Mouse (Mus musculus) liver, embryonic 11.5 days (tissue): ENCODE measurements around the gene Asic2. TPM values are rescaled to one million over a fixed set of nuclear protein-coding genes. Genes with fewer than 3 reads are reported as not detected.

Experiments
- ATAC-seq: fragments of 200-750 bp; cut with Nextera tagmentation; replicated peaks from 2 replicates; pipeline ENCODE4 v1.8.0; 2017; ENCODE audit warnings: moderate number of reproducible peaks, mild to moderate bottlenecking, moderate TSS enrichment, moderate library complexity; ENCODE audit not compliant: low FRiP score
- DNase-seq: peaks from one replicate; pipeline ENCODE4 v3.0.0-alpha.2; 2017; ENCODE audit warnings: low spot score
- H3K27ac ChIP-seq: fragments of 300-500 bp; sonication (generic); 2 replicates; pipeline ENCODE4 v1.5.1; 2014; ENCODE audit warnings: mild to moderate bottlenecking, low read depth, low read length, control low read depth
- H3K27me3 ChIP-seq: fragments of 300-500 bp; sonication (generic); replicated peaks from 2 replicates; pipeline ENCODE4 v1.6.1; 2014; ENCODE audit warnings: low read length, mixed read lengths; ENCODE audit not compliant: control insufficient read depth, insufficient read depth
- H3K36me3 ChIP-seq: fragments of 300-500 bp; sonication (generic); 2 replicates; pipeline ENCODE4 v1.6.1; 2014; ENCODE audit warnings: mild to moderate bottlenecking, low read length, moderate library complexity, mixed read lengths; ENCODE audit not compliant: control insufficient read depth, insufficient read depth
- H3K4me1 ChIP-seq: fragments of 300-500 bp; sonication (generic); replicated peaks from 2 replicates; pipeline ENCODE4 v1.6.1; 2014; ENCODE audit warnings: low read length, mixed read lengths; ENCODE audit not compliant: control insufficient read depth, insufficient read depth
- H3K4me2 ChIP-seq: fragments of 300-500 bp; sonication (generic); 2 replicates; pipeline ENCODE4 v1.6.1; 2014; ENCODE audit warnings: mild to moderate bottlenecking, control low read depth, moderate library complexity
- H3K4me3 ChIP-seq: fragments of 300-500 bp; sonication (generic); 2 replicates; pipeline ENCODE4 v1.5.1; 2014; ENCODE audit warnings: low read depth, low read length, control low read depth
- H3K9ac ChIP-seq: fragments of 300-500 bp; sonication (generic); 2 replicates; pipeline ENCODE4 v1.6.1; 2014; ENCODE audit warnings: low read depth, low read length, control low read depth
- H3K9me3 ChIP-seq: fragments of 300-500 bp; sonication (generic); 2 replicates; pipeline ENCODE4 v1.6.1; 2016; ENCODE audit warnings: low read length, inconsistent platforms, mixed read lengths; ENCODE audit not compliant: control insufficient read depth
- WGBS: fragments of 180-500 bp; shearing (Covaris S2); extraction: QIAGEN DNeasy Blood & Tissue Kit; methylation state at CpG from one replicate; pipeline ENCODE4 v1.1.7; 2014; 5-methylcytosine and 5-hydroxymethylcytosine counted together
- polyA plus RNA-seq: library from polyadenylated mRNA; unstranded; fragments of >200 nt; fragmentation: Nextera tagmentation; extraction: Ambion mirVana; gene quantifications from 2 replicates; pipeline ENCODE4 v1.2.1, GENCODE M21; 2014

Asic2 gene
- polyA plus RNA-seq, 1 experiment from 2014 or later = 0.27 TPM

- H3K36me3 ChIP-seq = no peaks in the 10 kb centered on the region
- H3K4me3 ChIP-seq = no peak overlapping the region
- DNase-seq = no peak
- ATAC-seq = no peak
- H3K27me3 ChIP-seq = peaks cover 10% of the 10 kb centered on the region
- H3K4me1 ChIP-seq = no peaks in the 10 kb centered on the region
- no peak overlapping the region for H3K9ac ChIP-seq
- WGBS = 78% methylated on average over 6 of the region's 6 CpGs
- no peak overlapping the region for H3K4me2 ChIP-seq
- H3K27ac ChIP-seq = no peak overlapping the region
- no peaks in the 10 kb centered on the region for H3K9me3 ChIP-seq
Measured at GRCm38 (mm10) chr11:80955915-80956314, 1012.3 kb downstream of the Asic2 start.

- H3K36me3 ChIP-seq = no peaks in the 10 kb centered on the region
- H3K27me3 ChIP-seq = peaks cover 10% of the 10 kb centered on the region
- H3K4me1 ChIP-seq = no peaks in the 10 kb centered on the region
- H3K4me2 ChIP-seq = no peak overlapping the region
- no peak overlapping the region for H3K27ac ChIP-seq
- H3K9ac ChIP-seq = no peak overlapping the region
- DNase-seq = no peak
- ATAC-seq = no peak
- no peaks in the 10 kb centered on the region for H3K9me3 ChIP-seq
- 76% methylated on average over 8 of the region's 8 CpGs for WGBS
- H3K4me3 ChIP-seq = no peak overlapping the region
Measured at GRCm38 (mm10) chr11:80954147-80954546, 1014.1 kb downstream of the Asic2 start.

- WGBS = 79% methylated on average over 11 of the region's 11 CpGs
- H3K36me3 ChIP-seq = no peaks in the 10 kb centered on the region
Measured at GRCm38 (mm10) chr11:80949068-80949738, 1019.1 kb downstream of the Asic2 start.

GRCm38 (mm10) chr11:80948103-80948502 lies 1020.2 kb downstream of the Asic2 start:
- Histone ChIP-seq H3K27ac (no peak overlapping the region), H3K9ac (no peak overlapping the region), H3K9me3 (no peaks in the 10 kb centered on the region), H3K4me2 (no peak overlapping the region), H3K27me3 (no peaks in the 10 kb centered on the region), H3K36me3 (no peaks in the 10 kb centered on the region), H3K4me3 (no peak overlapping the region), H3K4me1 (no peaks in the 10 kb centered on the region)
- WGBS = 35% methylated on average over 2 of the region's 2 CpGs
- DNase-seq (no peak), ATAC-seq (no peak)

More at GRCm38 (mm10) chr11:80949068-80949738, 1019.1 kb downstream of the Asic2 start:
- Histone ChIP-seq H3K4me1 (no peaks in the 10 kb centered on the region), H3K4me2 (no peak overlapping the region), H3K27me3 (no peaks in the 10 kb centered on the region), H3K9ac (no peak overlapping the region), H3K27ac (no peak overlapping the region), H3K4me3 (no peak overlapping the region), H3K9me3 (no peaks in the 10 kb centered on the region)
- ATAC-seq = no peak
- DNase-seq = no peak

- no peaks in the 10 kb centered on the region for H3K36me3 ChIP-seq
- no peaks in the 10 kb centered on the region for H3K9me3 ChIP-seq
- no peak overlapping the region for H3K4me3 ChIP-seq
- 70% methylated on average over 6 of the region's 6 CpGs for WGBS
- no peaks in the 10 kb centered on the region for H3K27me3 ChIP-seq
- DNase-seq = no peak
- no peak overlapping the region for H3K27ac ChIP-seq
- H3K9ac ChIP-seq = no peak overlapping the region
- H3K4me2 ChIP-seq = no peak overlapping the region
- no peaks in the 10 kb centered on the region for H3K4me1 ChIP-seq
- ATAC-seq = no peak
Measured at GRCm38 (mm10) chr11:80946163-80946562, 1022.1 kb downstream of the Asic2 start.

GRCm38 (mm10) chr11:80923286-80923951 lies 1044.8 kb downstream of the Asic2 start:
- no peaks in the 10 kb centered on the region for H3K36me3 ChIP-seq
- no peak for ATAC-seq
- H3K9ac ChIP-seq = no peak overlapping the region
- 81% methylated on average over 19 of the region's 19 CpGs for WGBS
- no peak for DNase-seq
- no peak overlapping the region for H3K4me2 ChIP-seq
- H3K4me3 ChIP-seq = no peak overlapping the region
- no peaks in the 10 kb centered on the region for H3K9me3 ChIP-seq
- no peaks in the 10 kb centered on the region for H3K27me3 ChIP-seq
- H3K27ac ChIP-seq = no peak overlapping the region
- H3K4me1 ChIP-seq = no peaks in the 10 kb centered on the region

GRCm38 (mm10) chr11:80918332-80918731 lies 1049.9 kb downstream of the Asic2 start:
- H3K4me1 ChIP-seq = no peaks in the 10 kb centered on the region
- H3K9me3 ChIP-seq = no peaks in the 10 kb centered on the region; the same call in 1 of the 2 replicates
- no peak overlapping the region for H3K9ac ChIP-seq
- H3K36me3 ChIP-seq = no peaks in the 10 kb centered on the region
- no peak overlapping the region for H3K4me2 ChIP-seq
- WGBS = 74% methylated on average over 5 of the region's 5 CpGs
- H3K27me3 ChIP-seq = no peaks in the 10 kb centered on the region
- ATAC-seq (no peak), DNase-seq (no peak)
- H3K4me3 ChIP-seq = no peak overlapping the region
- H3K27ac ChIP-seq = no peak overlapping the region

GRCm38 (mm10) chr11:80917688-80918087 lies 1050.6 kb downstream of the Asic2 start:
- ATAC-seq (no peak), DNase-seq (no peak)
- Histone ChIP-seq H3K4me3 (no peak overlapping the region), H3K9ac (no peak overlapping the region), H3K27ac (no peak overlapping the region), H3K9me3 (no peaks in the 10 kb centered on the region; the same call in 1 of the 2 replicates), H3K27me3 (no peaks in the 10 kb centered on the region), H3K4me1 (no peaks in the 10 kb centered on the region), H3K36me3 (no peaks in the 10 kb centered on the region), H3K4me2 (no peak overlapping the region)
